ENCODE assay signal across 14 mouse cellular contexts in the genomic region with DNA sequence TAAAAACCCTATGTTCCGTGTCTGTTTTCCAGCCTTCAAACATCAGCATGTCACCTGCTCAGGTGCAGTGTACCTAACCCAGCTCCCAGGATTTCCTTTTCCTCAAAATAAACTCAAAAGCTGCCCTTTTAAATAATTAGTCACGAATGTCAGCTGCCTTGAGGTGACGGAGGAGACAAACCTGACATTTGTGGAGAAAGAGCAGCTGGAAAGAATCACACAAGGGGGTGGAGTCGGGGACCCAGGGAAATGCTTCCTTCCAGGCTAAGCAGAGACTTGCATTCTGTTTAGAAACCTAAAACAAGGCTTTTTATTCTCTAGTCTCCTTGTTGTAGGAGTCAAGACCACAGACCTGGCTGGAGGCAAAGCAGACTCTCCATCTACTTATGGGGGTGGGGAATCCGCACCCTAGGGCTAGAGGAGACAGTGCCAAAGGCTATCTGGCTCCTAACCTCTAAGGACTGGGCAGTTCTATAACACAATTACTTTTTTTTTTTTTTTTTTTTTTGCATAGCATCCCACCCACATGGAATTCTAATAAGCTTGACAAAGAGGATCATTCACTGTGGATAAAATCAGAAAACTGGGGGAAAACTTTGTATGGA. TPM values are rescaled to one million over a fixed set of nuclear protein-coding genes. Genes with fewer than 3 reads are reported as not detected.
DNase-seq lines count a peak whose midpoint lies in the region; ATAC-seq lines count a peak whose summit lies in the region.
"Had no signal": no experiment of that assay in that cellular context is flagged by ENCODE, and none has a peak within 500 bp of the region (broad histone marks: within the 10 kb centered on the region; RNA-seq: fewer than 3 reads in every experiment).

No protein-coding gene starts in this region.

- peaks cover 24% of the 10 kb centered on the region for H3K36me3 ChIP-seq in heart, embryonic 13.5 days
- H3K36me3 ChIP-seq in forebrain, embryonic 13.5 days (ENCODE audit: poor library complexity, severe bottlenecking), result 0 out of 2 replicates have a peak, but pooled peaks cover 4% of the 10 kb centered on the region
- H3K36me3 ChIP-seq: G1E had no signal

- no peak overlapping the region for H3K4me2 ChIP-seq in heart, embryonic 13.5 days
- no peak overlapping the region for H3K4me2 ChIP-seq in forebrain, embryonic 13.5 days

- H3K9me3 ChIP-seq in heart, embryonic 13.5 days, result no peaks in the 10 kb centered on the region
- no peaks in the 10 kb centered on the region for H3K9me3 ChIP-seq in forebrain, embryonic 13.5 days (replicated peaks)

- H3K27me3 ChIP-seq in heart, embryonic 13.5 days (replicated peaks), result no peaks in the 10 kb centered on the region
- H3K27me3 ChIP-seq in forebrain, embryonic 13.5 days, result no peaks in the 10 kb centered on the region

- no peak for DNase-seq in heart, postnatal 14 days
- DNase-seq in kidney, postnatal 4 days, result peak; percentile 29 to 47
- no peak for DNase-seq in kidney, postnatal 14 days
- DNase-seq in embryo, embryonic 10.5 days (ENCODE audit: low spot score), result peak; percentile 51
- peak; percentile 82 for DNase-seq in forelimb bud, embryonic 11.5 days (ENCODE audit: low read depth, low spot score)
- DNase-seq in left cerebral cortex, postnatal 4 days, result no peak
- DNase-seq: adrenal gland, postnatal 25 days; cerebellum, postnatal 14 days; kidney, adult 18-20 months; right cerebral cortex, postnatal 4 days had no signal

- peaks cover 70% of the 10 kb centered on the region for H3K4me1 ChIP-seq in heart, embryonic 13.5 days
- peaks cover 25% of the 10 kb centered on the region for H3K4me1 ChIP-seq in forebrain, embryonic 13.5 days

- ATAC-seq in heart, embryonic 13.5 days (ENCODE audit: extremely low read depth, insufficient number of reproducible peaks, low FRiP score, low TSS enrichment), result no peak
- ATAC-seq in forebrain, embryonic 13.5 days, result no peak

- intact Hi-C loops in heart, postnatal 14 days (cut with DNase I), result no loop called here
- intact Hi-C loops in left cerebral cortex, postnatal 4 days (cut with DNase I), result no loop called here

- no peak overlapping the region for H3K4me3 ChIP-seq in heart, embryonic 13.5 days
- no peak overlapping the region for H3K4me3 ChIP-seq in forebrain, embryonic 13.5 days
- H3K4me3 ChIP-seq: erythroblast, embryonic 14.5 days had no signal

- peak overlapping the region; percentile 54; the same call in 1 of the 2 replicates for H3K9ac ChIP-seq in heart, embryonic 13.5 days
- H3K9ac ChIP-seq in forebrain, embryonic 13.5 days, result no peak overlapping the region

- H3K27ac ChIP-seq in heart, embryonic 13.5 days (replicated peaks), result peak overlapping the region; percentile 75
- H3K27ac ChIP-seq in forebrain, embryonic 13.5 days, result no peak overlapping the region

- WGBS in heart, embryonic 13.5 days, result 40% methylated on average over 5 of the region's 5 CpGs
- WGBS in forebrain, embryonic 13.5 days, result 69% methylated on average over 5 of the region's 5 CpGs

RNA-seq across cellular contexts. Expression of a gene that starts 29.9 kb away (rescaled TPM):
- polyA plus RNA-seq in heart, embryonic 13.5 days (2015; fragmentation: Nextera tagmentation; extraction: Ambion mirVana), result 49.6 and 51.5 TPM in 2 replicates
- total RNA-seq in heart, postnatal 14 days (2021), result 100 to 1,000 TPM in 1 of 2 experiments, 10 to 100 TPM in 1; 95.6 to 106 TPM
- 10 to 100 TPM; 48.2 to 53.6 TPM for total RNA-seq in left cerebral cortex, postnatal 4 days (2021)
- 27.7 and 28.2 TPM in 2 replicates for polyA plus RNA-seq in forebrain, embryonic 13.5 days (2015; fragmentation: Nextera tagmentation; extraction: Ambion mirVana)
- polyA plus RNA-seq: erythroblast, embryonic 14.5 days; G1E had no signal

Comparison
In these comparisons a context has a peak if more than half of its experiments do, and no peak if none do; other contexts are left out.
1. DNase-seq: peak in kidney, postnatal 4 days (2 of 2), embryo, embryonic 10.5 days (single experiment) and forelimb bud, embryonic 11.5 days (single experiment); none in heart, postnatal 14 days (0 of 2), kidney, postnatal 14 days (single experiment) and left cerebral cortex, postnatal 4 days (single experiment).